Comparison of ENCODE assay signal across 8 mouse cellular contexts in genomic region chr15:99265679-99266078, GRCm38 (mm10). TPM values are rescaled to one million over a fixed set of nuclear protein-coding genes. Genes with fewer than 3 reads are reported as not detected.
DNase-seq lines count a peak whose midpoint lies in the region; ATAC-seq lines count a peak whose summit lies in the region.

No protein-coding gene starts in this region.

- ATAC-seq in intestine, embryonic 15.5 days, result peak; percentile 70
- no peak for ATAC-seq in limb, embryonic 11.5 days (ENCODE audit: insufficient number of reproducible peaks, low FRiP score, low TSS enrichment, low read depth)

- H3K9ac ChIP-seq in intestine, embryonic 15.5 days, result no peak overlapping the region
- no peak overlapping the region for H3K9ac ChIP-seq in limb, embryonic 11.5 days (ENCODE audit: low read length)

- no peaks in the 10 kb centered on the region for H3K9me3 ChIP-seq in intestine, embryonic 15.5 days
- no peaks in the 10 kb centered on the region for H3K9me3 ChIP-seq in limb, embryonic 11.5 days (ENCODE audit: control insufficient read depth, low read length)

- H3K4me2 ChIP-seq in intestine, embryonic 15.5 days (replicated peaks), result no peak overlapping the region
- no peak overlapping the region for H3K4me2 ChIP-seq in limb, embryonic 11.5 days (ENCODE audit: low read depth, severe bottlenecking)

- no peaks in the 10 kb centered on the region for H3K27me3 ChIP-seq in intestine, embryonic 15.5 days (replicated peaks)
- no peaks in the 10 kb centered on the region for H3K27me3 ChIP-seq in limb, embryonic 11.5 days (ENCODE audit: control insufficient read depth, insufficient read depth, low read length)

- no peak overlapping the region for H3K4me3 ChIP-seq in intestine, embryonic 15.5 days (replicated peaks)
- no peak overlapping the region for H3K4me3 ChIP-seq in limb, embryonic 11.5 days (ENCODE audit: low read depth, low read length)

- peak; percentile 81 for DNase-seq in A20 (ENCODE audit: low read depth, low spot score)
- peak; percentile 91 for DNase-seq in NIH3T3 (ENCODE audit: low read depth)
- DNase-seq in cerebellum, adult 9-11 months, result peak; percentile 69
- DNase-seq in frontal cortex, postnatal 36 days (ENCODE audit: low spot score in 2 of 2), result peak; percentile 52 to 79
- peak; percentile 81 for DNase-seq in limb, embryonic 11.5 days (ENCODE audit: low spot score)
- peak; percentile 31 to 66 for DNase-seq in natural killer cell, adult 2 months (ENCODE audit: low spot score in 2 of 2)
- peak; percentile 74 for DNase-seq in testis, postnatal 10 days (ENCODE audit: low spot score)

- WGBS in intestine, embryonic 15.5 days, result 16% methylated on average over 4 of the region's 4 CpGs
- 23% methylated on average over 4 of the region's 4 CpGs for WGBS in limb, embryonic 11.5 days

- H3K36me3 ChIP-seq in intestine, embryonic 15.5 days, result no peaks in the 10 kb centered on the region
- H3K36me3 ChIP-seq in limb, embryonic 11.5 days (ENCODE audit: control insufficient read depth, insufficient read depth, low read length), result no peaks in the 10 kb centered on the region

- no peak overlapping the region for H3K27ac ChIP-seq in intestine, embryonic 15.5 days
- no peak overlapping the region for H3K27ac ChIP-seq in limb, embryonic 11.5 days (replicated peaks; ENCODE audit: low read depth, low read length)

- no peaks in the 10 kb centered on the region; the same call in 1 of the 2 replicates for H3K4me1 ChIP-seq in intestine, embryonic 15.5 days (replicated peaks)
- H3K4me1 ChIP-seq in limb, embryonic 11.5 days (ENCODE audit: control insufficient read depth, insufficient read depth, low read length), result no peaks in the 10 kb centered on the region

RNA-seq across cellular contexts. Expression of gene Mcrs1, which starts 13.9 kb away (rescaled TPM):
- 119 and 121 TPM in 2 replicates for polyA plus RNA-seq in intestine, embryonic 15.5 days (2015; fragmentation: Nextera tagmentation; extraction: Ambion mirVana)
- 165 and 168 TPM in 2 replicates for polyA plus RNA-seq in limb, embryonic 11.5 days (2014; fragmentation: Nextera tagmentation; extraction: Ambion mirVana)

RNA-seq across cellular contexts. Expression of gene Prpf40b, which starts 29.2 kb away (rescaled TPM):
- 35.0 and 42.6 TPM in 2 replicates for polyA plus RNA-seq in intestine, embryonic 15.5 days (2015; fragmentation: Nextera tagmentation; extraction: Ambion mirVana)
- polyA plus RNA-seq in limb, embryonic 11.5 days (2014; fragmentation: Nextera tagmentation; extraction: Ambion mirVana), result 51.9 and 57.3 TPM in 2 replicates

RNA-seq across cellular contexts. Expression of gene Fam186b, which starts 30.0 kb away (rescaled TPM):
- polyA plus RNA-seq in intestine, embryonic 15.5 days (2015; fragmentation: Nextera tagmentation; extraction: Ambion mirVana), result 0.18 TPM in 1 of 2 replicates, not detected in the other
- polyA plus RNA-seq in limb, embryonic 11.5 days (2014; fragmentation: Nextera tagmentation; extraction: Ambion mirVana), result not detected in 2 replicates

RNA-seq across cellular contexts. Expression of gene Kcnh3, which starts 41.0 kb away (rescaled TPM):
- 0.45 and 1.00 TPM in 2 replicates for polyA plus RNA-seq in intestine, embryonic 15.5 days (2015; fragmentation: Nextera tagmentation; extraction: Ambion mirVana)
- 0.07 TPM in 1 of 2 replicates, not detected in the other for polyA plus RNA-seq in limb, embryonic 11.5 days (2014; fragmentation: Nextera tagmentation; extraction: Ambion mirVana)
